Mouse (Mus musculus) embryonic fibroblast, embryonic 13.5 days (primary cell): Measurements from ENCODE around the gene F2rl1.

ENCODE experiments used
- CTCF ChIP-seq: IDR thresholded peaks from 2 replicates; pipeline ENCODE4 v1.5.1; 2011; ENCODE audit warnings: mild to moderate bottlenecking, control low read depth, low read length, moderate library complexity, borderline replicate concordance; ENCODE audit not compliant: insufficient read depth
- POLR2A ChIP-seq: IDR thresholded peaks from 2 replicates; pipeline ENCODE4 v1.6.1; 2011; ENCODE audit warnings: low read depth, mild to moderate bottlenecking, control low read depth, low read length, moderate library complexity

- TF ChIP-seq CTCF, result no peak
- TF ChIP-seq POLR2A, result no peak
These were observed 11.1 kb upstream of the F2rl1 start for GRCm38 (mm10) chr13:95536117-95536493.
